Mouse (Mus musculus) thymus, adult 18-20 months (tissue): ENCODE measurements around the gene Rabepk.
"Not testable (repeated sequence)": the region's sequence is repeated elsewhere in the genome, so short reads cannot be mapped to it uniquely, and the experiment has no call there.

Source experiments
- DNase-seq, 2 experiments: peaks; one replicate each; pipeline ENCODE4 v3.0.0; 2022; ENCODE audit warnings: mixed read lengths in 2 of 2

The Rabepk gene

DNA sequence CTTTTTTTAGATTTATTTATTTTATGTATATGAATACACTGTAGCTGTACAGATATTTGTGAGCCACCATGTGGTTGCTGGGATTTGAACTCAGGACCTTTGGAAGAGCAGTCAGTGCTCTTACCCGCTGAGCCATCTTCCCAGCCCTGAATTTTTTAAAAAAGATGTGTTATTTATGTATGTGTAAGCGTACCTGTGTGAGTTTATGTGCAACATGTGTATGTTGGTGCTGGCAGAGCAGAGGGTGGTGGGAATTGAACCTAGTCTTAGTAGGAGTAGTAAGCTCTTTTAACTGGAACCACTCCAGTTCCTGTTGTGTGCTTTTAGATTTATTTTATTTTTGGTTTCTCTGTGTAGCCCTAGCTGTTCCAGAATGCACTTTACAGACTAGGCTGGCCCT is 4.5 kb upstream of the Rabepk start:
- no peak for DNase-seq

DNA sequence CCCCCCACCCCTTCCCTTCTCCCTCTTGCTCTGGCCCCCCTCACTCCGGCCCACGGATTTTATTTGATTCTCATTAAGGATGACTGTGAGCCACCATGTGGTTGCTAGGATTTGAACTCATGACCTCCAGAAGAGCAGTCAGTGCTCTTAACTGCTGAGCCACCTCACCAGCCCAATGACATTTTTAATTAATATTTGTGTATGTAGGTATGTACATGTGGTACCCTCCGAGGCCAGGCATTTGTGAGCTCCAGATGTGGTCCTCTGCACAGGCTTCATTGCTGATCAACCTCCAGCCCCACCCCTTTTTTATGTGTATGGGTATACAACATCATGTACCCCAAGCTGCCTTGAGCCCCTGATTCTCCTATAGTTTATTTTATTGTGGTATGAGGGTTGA is 4.0 kb upstream of the Rabepk start:
- DNase-seq, result no peak

DNA sequence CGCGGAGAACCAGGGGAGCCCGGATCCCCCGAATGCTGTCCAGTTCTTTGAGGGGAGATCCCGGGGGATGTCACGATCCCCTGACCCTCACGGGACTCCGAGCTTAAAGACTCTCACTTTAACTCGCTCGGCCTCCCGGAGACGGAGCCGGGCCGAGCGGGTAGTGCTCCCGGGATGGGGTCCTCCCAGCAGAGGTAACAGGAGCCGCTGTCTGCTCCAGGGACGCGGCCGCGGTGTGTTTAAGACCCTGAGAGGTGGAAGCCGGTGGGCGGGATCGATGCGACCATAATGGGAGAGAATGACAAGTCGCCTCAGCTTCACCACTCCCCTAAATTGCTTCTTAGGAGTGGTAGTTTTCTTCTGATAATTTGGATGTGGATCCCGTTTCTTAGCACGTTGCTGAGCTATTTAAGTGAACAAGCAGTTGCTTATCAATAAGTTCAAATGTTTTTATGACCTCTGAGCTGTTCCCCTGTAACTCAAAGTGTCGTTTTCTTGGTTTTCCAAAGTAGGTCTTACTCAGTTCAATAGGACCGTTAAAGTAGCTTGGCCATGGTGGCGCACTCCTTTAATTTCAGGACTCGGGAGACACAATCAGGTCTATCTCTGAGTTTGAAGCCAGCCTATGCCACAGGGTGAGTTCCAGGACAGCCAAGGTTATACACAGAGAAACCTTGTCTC is 3.0 kb upstream of the Rabepk start:
- DNase-seq, result peak; percentile 18 to 51

DNA sequence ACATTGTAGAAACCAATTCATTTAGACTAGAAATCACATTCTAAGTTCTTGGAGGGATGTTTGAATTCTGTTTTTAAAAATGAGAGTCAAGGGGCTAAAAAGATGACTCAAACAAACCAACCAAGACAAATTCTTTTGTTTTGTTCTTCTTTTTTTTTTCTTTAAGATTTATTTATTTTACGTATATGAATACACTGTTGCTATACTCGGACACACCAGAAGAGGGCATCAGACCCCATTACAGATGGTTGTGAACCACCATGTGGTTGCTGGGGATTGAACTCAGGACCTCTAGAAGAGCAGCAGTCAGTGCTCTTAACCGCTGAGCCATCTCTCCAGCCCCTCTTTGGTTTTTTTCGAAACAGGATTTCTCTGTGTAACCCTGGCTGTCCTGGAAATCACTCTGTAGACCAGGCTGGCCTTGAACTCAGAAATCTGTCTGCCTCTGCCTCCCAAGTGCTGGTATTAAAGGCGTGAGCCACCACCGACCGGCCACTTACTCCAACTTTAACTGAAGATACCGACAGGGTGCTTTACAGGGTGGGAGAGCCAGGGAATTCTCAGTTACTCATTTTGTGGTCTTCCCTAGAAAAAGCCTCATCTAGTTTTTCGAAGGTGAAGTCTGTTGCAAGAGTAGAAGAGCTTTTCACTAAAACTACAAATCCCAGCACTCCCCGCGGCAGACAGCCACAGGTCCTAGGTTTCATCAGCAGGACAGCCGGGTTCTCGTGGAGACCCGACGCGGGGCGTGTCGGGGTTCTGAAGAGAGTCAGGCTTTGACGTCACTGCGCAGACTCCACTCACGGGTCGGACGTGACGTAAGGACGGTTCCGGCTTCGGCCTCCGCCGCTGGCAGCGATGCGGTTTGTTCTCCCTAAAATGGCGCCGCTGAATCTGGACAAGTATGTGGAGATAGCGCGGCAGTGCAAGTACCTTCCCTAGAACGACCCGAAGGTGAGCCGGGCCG is 2.1 kb upstream of the Rabepk start:
- DNase-seq, result peak; percentile 94 to 97

DNA sequence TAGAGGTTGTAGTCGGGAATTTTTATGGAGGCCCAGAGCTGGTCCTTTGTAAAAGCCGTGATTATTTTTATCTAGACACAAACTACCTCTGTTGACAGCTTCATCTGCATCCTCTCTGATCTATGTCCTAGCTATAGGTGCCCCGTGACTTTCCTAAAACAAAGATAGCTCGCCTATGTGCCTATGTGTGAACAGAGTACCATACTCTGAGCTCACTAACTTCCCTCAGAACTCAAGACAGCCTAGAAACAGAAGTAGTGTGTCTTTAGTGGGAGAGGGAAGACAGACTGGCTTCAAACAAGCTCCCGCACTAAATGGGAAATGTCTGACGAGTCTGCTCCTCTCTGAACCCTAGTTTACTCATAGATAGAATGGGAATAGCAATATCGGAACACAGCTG is 659 bp upstream of the Rabepk start:
- no peak for DNase-seq

DNA sequence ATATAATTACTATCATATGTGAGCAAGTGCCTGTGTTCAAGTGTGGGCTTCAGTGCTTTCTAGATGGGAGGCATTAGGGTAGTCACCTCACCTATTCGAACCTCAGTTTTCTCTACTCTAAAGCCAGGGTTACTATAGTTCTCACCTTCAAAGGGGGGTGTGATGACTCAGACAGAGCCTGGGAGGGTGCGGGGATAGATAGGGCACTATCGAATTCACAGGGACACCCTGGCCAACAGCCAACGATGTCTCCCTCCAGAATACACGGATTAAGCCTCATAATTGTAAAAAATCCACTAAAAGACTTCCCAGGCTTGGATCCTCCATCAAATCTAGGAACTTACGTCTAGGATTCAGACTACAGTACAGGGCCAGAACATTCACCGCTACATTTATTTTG is 4.3 kb downstream of the Rabepk start:
- DNase-seq, result no peak

DNA sequence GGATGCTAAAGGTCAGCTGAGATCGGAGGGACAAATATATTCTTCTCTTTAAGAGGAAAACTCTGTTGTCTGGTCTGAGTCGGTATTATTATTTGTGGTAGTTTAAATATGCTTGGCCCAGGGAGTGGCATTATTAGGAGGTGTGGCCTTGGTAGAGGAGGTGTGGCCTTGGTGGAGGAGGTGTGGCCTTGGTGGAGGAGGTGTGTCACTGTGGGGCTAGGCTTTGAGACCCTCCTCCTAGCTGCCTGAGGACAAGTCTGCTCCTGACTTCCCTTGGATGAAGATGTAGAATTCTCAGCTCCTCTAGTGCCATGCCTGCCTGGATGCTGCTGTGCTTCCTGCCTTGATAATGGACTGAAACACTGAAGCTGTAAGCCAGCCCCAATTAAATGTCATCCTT is 5.2 kb downstream of the Rabepk start:
- DNase-seq, result no peak

DNA sequence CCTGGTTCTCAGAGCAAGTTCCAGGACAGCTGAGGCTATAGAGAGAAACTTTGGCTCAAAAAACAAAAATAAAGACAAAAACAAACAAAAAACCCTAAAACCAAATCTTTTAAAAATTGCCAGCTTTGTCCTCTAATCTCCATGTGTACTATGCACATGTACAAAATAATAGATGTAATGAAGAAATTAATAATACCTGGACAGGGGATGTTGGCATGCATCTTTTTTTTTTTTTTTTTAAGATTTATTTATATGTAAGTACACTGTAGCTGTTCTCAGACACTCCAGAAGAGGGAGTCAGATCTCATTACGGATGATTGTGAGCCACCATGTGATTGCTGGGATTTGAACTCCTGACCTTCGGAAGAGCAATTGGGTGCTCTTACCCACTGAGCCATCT is 7.2 kb downstream of the Rabepk start:
- not testable (repeated sequence) for DNase-seq

DNA sequence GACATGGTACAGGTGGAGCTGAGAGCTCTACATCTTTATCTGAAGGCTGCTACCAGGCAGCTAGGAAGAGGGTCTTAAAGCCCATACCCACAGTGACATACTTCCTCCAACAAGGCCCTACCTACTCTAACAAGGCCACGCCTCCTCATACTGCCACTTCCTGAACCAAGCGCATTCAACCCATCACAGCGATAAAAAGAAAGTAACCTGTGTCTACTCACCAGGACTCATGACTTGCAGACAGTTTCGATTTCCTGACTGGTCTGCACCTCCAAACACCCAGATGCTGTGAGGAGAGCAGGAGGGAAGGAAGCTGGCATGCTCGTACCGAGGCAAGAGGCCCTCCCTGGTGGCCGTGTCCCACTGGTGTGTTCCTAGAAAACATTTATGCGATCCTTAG is 9.4 kb downstream of the Rabepk start:
- peak; percentile 42 to 71 for DNase-seq

DNA sequence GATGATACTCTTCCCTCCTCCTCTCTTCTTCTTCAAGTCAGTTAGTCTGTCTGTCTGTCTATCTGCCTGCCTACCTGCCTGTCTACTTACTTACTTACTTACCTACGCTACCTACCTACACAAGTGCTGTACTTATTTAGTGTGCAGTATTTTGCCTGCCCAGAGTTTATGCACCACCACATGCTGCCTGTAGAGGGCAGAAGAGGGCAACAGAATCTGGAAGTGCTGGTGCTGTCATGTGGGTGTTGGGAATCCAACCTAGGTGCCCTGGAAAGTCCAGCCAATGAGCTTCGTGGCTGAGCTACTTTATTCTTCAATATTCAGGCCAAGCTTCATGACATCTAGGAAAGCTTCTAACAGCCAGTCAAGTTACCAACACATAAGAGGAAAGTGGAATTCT is 15.6 kb downstream of the Rabepk start:
- peak; percentile 15 to 23 for DNase-seq

DNA sequence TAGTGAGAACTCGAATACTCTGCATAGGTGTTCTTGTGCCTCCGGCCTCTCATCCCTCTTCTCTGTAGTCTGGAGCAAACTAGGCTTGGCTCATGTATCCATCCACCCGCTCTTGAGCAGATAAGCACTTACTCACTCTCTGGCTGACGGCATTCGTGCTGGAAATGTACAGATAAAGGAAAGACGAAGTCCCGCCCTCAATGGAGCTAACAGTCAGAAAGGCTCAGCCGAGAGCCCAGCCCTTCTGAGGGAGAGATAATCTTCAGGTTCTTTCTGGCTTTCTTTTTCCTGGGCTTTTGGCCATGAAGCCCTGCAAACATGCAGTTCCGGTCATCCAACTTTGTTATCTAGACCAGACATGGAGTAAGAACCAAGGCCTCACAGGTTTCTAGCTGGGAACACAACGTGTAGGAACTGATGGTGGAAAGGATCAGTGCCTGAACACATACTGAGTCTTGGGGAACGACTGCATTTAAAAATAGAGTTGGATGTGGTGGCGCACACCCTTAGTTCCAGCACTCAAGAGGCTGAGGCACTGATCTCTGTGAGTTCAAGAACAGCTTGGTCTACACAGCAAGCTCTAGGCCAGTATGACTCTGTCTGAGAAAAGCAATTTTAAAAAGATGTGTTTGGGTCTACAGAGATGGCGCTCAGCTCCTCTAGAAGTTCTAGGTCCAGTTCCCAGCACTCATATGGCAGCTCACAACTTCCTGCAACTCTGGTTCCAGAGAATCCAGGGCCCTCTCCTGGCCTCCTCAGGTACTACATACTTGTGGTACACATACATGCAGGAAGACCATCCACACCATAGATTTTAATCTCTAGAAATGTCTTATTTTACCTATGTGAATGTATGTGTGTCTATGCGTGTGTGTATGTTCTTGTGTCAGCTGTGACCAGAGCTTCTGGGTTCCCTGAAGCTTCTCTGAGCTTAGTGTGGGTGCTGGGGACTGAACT is 16.4 kb downstream of the Rabepk start:
- DNase-seq, result no peak

DNA sequence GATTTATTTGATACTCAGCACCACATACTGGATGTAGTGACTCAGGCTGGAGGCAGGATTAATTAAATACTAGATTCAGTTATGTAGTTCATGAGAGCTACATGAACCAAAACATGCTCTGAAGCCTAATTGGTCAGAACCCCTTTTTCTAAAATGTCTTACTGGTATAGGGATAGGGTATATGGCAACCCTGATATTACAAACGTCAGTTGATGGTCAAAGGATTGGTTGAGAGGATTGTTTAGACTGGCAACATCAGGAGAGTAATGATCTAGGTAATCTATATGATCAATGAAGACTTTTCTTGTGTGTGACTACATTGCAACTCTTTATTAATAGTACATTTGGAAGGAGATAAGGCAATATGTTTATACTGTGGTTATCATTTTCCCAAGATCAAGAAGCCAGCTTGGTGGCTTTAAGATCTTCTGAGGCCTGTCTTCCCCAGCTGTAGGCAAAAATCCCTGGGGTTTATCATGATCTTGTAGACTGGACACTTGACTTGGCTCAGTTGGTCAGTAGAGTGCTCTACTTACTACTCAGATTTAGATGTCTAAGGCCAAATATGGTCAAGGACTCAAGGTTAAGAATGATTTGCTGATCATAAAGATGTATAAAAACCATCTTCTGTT is 22.4 kb downstream of the Rabepk start:
- DNase-seq, result no peak

DNA sequence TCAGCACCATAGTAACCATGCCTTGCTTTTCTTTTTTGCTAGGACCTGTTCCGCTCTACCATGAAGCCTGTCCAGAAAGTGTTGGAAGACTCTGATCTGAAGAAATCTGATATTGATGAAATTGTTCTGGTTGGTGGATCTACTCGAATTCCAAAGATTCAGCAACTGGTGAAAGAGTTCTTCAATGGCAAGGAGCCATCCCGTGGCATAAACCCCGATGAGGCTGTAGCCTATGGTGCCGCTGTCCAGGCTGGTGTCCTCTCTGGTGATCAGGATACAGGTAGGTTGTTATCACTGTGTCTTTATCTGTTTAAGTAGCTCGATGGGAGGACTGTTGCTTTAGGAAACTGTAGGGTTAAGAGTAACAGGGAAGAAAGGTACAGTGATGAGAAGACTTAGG is 25.2 kb downstream of the Rabepk start:
- DNase-seq, result no peak

DNA sequence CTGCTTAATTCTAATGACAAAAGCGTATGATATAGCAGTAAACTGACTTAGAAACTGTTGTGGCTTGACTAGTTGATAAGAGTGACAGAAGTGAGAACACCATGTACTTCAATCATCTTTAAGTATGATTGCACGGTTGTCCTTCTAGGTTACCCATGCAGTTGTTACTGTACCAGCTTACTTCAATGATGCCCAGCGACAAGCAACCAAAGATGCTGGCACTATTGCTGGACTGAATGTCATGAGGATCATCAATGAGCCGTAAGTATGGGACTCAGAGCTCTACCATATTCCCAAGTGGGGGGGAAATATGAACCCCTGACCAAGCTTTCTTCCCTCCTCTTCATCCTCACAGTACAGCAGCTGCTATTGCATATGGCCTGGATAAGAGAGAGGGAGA is 26.0 kb downstream of the Rabepk start:
- no peak for DNase-seq

DNA sequence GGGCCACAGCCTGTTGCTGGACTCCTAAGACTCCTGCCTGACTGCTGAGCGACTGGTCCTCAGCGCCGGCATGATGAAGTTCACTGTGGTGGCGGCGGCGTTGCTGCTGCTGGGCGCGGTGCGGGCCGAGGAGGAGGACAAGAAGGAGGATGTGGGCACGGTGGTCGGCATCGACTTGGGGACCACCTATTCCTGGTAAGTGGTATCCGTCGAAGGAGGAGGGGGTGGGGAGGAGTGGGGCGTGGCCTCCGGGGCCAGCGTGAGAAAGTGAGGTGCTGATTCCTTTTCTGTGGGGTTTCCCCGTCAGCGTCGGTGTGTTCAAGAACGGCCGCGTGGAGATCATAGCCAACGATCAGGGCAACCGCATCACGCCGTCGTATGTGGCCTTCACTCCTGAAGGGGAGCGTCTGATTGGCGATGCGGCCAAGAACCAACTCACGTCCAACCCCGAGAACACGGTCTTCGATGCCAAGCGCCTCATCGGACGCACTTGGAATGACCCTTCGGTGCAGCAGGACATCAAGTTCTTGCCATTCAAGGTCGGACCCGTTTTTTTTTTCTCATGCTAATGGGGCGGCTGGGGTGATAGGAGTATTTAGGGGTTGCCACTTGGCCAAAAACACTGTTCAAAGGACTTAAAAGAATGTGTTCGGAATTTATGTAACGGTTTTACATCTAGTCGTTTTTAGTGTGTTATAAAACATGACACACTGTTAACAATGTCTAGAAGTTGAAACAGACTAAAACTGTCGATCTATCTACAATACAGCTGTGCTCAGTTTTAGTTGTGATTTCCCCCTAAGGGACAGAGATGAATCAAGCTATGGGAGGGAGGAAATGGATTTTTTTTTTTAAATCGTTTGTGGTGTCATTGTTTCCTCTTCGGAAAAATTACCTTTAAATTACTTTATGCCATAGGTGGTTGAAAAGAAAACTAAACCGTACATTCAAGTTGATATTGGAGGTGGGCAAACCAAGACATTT is 27.2 kb downstream of the Rabepk start:
- DNase-seq, result no peak

DNA sequence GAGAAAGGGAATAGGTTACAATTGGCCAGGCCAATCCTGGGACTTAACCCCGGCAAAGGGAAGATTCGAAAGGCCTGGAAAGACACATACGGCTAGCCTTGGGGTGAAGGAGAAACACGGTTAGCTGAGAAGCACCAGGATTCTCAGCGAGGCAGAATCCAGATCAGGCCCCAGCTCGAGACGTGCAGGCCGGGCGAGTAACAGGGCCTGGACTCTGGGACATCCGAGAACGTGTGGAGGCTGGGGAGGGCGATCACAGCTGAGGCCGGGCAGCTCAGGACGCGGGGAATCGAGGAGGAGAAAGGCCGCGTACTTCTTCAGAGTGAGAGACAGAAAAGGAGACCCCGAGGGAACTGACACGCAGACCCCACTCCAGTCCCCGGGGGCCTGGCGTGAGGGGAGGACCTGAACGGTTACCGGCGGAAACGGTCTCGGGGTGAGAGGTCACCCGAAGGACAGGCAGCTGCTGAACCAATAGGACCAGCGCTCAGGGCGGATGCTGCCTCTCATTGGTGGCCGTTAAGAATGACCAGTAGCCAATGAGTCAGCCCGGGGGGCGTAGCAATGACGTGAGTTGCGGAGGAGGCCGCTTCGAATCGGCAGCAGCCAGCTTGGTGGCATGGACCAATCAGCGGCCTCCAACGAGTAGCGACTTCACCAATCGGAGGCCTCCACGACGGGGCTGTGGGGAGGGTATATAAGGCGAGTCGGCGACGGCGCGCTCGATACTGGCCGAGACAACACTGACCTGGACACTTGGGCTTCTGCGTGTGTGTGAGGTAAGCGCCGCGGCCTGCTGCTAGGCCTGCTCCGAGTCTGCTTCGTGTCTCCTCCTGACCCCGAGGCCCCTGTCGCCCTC is 28.1 kb downstream of the Rabepk start, which contains the start of gene Hspa5:
Gene Hspa5 (plus strand): TSS at position 603 of the 859 bp plus-strand sequence.
- DNase-seq, result peak; percentile 100

DNA sequence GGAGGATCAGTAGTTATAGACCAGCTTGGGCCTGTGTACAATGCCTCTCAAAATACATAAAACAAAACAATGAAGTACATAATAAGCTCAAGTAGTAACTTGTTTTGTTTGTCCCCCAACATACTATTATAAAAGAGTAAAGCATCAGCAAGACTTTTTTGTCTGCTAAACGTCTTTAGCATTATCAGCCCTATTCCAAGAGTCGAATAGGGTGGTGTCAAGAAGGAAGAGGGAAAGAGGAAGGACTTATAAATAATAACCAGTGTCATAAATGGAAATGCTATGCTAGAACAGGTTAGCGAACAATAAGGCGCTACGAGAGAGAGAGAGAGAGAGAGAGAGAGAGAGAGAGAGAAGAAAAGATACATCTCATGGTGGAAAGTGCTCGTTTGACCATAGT is 28.8 kb downstream of the Rabepk start:
- no peak for DNase-seq

DNA sequence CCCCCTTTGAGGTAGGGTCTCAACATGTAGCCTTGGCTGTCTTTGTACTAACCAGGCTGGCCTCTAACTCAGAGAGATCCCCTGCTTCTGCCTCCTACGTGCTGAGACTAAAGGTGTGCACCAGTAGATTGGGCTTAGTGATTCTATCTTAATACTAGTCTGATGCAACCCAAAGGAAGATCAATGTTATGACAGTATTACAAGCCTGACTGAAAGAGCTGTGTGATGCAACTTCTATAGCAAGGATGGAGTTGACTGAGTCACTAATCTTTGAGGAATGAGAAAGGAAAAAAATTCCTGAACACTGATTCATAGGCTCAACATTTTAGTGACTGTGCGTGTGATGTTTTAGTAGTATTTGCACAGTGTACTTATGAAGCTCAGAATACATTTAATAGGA is 29.7 kb downstream of the Rabepk start:
- DNase-seq, result no peak

DNA sequence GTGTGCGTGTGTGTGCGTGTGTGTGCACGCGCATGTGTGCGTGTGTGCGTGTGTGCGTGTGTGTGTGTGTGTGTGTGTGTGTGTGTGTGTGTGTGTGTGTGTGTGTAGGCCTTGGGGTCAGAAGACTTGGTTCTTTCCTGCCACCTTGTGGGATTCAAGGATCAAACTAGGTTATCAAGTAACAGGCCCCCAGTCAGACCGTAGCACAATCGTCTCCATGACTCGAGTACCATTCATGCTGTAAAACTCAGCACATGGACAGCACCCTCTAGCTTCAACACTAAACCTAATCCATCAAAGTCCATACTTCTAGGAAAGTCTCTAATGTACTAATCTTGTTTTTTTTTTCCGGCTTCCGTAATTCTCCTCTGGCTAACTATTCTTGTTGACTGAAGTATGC is 34.9 kb downstream of the Rabepk start:
- no peak for DNase-seq

DNA sequence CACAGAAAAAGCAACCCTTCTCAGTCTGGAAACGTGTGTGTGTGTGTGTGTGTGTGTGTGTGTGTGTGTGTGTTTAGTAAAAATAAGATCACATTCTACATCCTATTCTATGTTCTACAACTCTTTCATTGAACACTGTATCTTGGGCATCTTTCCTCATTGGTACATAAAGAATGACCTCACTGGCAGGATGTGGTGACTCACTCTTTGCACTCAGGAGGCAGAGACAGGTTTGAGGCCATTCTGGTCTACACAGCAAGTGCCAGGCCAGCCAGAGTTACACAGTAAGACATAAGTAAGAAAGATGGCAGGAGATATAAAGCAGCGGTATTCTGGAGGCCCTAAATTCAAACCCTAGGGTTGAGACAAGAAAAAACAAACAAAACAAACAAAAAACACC is 36.8 kb downstream of the Rabepk start:
- no peak for DNase-seq
